Mouse (Mus musculus) CD8-positive naive resting alpha-beta T cell, adult 2 months (primary cell): ENCODE measurements around the gene Cyp2c37.
"Not testable (repeated sequence)": the region's sequence is repeated elsewhere in the genome, so short reads cannot be mapped to it uniquely, and the experiment has no call there.

Experiments
- DNase-seq, 2 experiments: peaks; one replicate each; pipeline ENCODE4 v3.0.0; 2022; ENCODE audit warnings: low read depth in 2 of 2, low spot score in 2 of 2

Cyp2c37 gene

DNA sequence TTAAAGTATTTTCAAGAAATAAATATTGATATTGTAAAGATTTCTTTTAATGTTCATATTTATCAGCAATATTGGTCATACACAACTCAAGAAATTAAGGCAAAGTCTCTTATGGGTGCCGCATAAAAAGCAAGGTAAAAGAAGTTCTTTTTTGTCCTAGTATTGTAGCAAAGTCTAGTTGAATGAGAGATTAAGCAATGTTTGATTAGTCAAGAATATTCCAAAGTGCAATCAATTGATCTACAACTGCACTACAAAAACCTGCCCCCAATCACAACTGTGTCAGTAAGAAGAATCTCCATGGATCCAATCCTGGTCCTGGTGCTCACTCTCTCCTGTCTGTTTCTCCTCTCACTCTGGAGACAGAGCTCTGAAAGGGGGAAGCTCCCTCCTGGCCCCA lies at the start of gene Cyp2c37:
Cyp2c37 (plus strand) TSS at position 285 of the 400 bp plus-strand sequence.
- DNase-seq = not testable (repeated sequence)

DNA sequence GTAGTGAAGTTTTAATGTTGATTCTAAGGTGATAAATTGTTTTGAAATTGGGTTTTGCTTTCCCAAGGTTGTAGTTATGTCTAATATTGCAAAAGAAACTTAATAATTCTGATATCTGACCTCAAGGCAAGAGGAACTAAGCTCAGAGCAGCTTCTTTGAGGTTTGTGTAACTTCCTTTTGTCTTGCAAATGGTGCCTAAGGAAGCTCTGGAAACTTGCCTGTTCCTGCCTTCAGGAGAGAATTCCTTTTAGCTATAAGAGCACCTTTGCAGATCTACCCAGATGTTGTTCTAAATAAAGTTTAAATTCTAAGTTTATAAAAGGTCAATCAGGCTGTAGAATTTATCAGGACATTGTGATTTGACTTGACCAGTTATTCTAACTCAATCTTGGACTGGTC lies 31.4 kb upstream of the Cyp2c37 start:
- DNase-seq = not testable (repeated sequence)

DNA sequence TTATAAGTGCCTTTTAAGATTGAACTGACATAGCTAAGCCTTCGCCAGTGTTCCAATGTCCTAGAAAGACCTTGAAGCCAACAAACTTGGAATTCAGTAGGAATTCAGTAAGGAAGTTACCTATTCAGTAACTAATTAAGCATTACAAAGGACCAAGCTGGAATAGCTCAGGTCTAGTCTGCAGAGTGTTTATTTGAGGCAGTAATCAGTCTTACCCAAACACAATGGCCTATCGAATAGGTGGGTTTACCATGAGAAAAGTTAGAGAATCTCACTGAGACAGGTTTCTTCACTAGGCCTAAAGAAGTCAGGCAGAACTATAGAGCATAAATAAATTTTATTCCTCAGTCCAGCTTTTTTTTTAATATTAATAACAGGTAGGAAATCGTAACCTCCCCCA lies 21.1 kb upstream of the Cyp2c37 start:
- DNase-seq = not testable (repeated sequence)

DNA sequence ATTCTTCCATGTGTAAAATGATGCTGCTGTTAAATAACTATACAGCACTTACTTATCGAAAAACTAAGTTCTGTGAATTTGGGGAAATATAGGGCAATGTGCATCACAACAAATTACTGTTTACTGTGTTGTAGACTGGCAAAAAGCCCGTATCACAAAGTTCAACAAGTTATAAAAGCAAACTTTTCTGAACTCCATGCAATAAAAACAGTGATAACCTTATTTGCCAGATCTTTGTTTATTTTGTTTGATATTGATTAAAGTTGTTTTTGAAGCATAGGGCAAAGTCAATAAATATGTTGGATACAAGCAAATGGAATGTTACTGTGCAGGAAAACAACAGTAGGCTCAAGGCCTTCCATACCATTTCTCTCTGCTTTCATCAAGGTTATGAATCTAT lies 2.8 kb upstream of the Cyp2c37 start:
- DNase-seq = no peak
